Mouse (Mus musculus): Measurements from ENCODE around the gene Sdc4.

Sdc4 gene

DNA sequence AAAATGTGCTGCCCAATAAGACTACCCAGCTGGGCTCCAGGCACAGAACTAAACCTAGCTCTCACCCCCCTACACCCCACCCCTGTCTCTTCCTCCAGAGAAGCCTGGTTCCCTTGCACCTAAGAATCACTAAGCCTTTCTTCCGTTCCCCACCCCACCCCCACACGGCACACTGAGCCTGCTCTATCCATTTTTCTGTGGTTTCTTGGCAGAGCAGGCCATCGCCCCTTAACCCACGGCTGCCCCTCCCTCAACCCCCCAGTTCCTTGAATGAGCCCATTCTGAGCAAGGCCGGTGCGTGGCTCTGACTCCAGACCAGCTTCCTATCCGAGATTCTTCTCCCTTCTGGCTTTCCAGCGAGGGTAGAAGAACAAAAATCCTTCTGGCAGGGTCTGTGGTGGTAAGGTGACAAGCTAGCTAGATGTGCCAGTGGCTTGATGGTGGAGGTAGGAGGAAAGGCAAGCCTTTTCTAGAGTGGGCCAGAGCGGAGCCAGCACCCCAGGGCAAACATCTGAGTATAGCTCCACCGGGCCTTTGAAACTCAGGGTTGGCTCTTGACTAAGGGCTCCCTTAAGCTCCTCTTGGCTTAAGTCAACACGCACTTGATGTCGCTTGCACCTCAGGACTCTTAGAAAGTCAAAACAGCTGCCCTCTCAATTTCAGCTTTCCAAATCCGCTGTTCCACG is 40.1 kb downstream of the Sdc4 start:
- DNase-seq (ENCODE audit: low spot score), result no peak

DNA sequence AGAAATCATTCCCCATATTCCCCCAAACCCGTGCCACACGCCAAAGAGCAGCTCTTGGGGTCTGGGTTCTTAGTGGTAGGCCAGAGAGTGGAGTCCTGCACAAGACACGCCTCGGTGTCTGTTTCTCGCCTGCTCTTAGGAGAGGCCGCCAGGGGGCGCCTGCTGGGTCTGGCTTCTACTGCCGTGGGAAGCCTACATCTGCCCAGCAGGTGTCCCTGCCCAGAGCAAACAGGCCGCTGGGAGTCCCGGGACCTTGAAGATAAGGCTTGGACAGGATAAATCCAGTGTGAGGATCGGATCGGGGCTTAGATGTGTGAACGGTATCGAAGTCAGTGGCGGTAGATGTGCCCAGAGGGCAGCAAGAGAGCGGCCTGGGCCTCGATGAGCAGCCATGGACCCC is 40.8 kb downstream of the Sdc4 start, which contains the start of gene Rbpjl:
TSS of gene Rbpjl (plus strand) at position 236 of the 400 bp plus-strand sequence.
- peak; percentile 84 for DNase-seq (ENCODE audit: low spot score)

- DNase-seq (ENCODE audit: low spot score), result no peak
These were observed 46.8 kb downstream of the Sdc4 start for GRCm38 (mm10) chr2:164396911-164397310.

- DNase-seq (ENCODE audit: low spot score), result no peak
These were observed 47.6 kb downstream of the Sdc4 start for GRCm38 (mm10) chr2:164396076-164396475.

DNA sequence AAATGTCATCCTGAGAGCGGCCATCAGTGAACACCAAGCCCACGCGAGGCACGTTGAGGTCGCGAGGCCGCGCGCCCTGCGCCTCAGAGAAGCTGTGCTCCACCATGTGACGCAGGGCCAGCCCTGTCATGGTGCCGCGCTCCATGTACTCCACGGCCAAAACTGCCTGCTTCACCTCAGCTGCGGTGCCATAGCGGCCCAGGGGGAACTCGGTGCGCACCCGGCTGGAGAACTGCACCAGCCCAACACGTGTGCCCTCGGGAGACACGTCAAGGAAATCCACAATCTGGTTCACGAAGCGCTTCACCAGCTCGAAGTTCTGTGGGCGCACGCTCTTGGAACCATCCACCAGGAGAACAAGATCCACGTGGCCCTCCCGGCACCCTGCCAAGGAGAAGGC is 50.6 kb downstream of the Sdc4 start:
- no peak for DNase-seq (ENCODE audit: low spot score)

- DNase-seq (ENCODE audit: low spot score), result peak; percentile 86
These were observed 54.2 kb downstream of the Sdc4 start for GRCm38 (mm10) chr2:164389499-164389898.

GRCm38 (mm10) chr2:164389020-164389419 is 54.7 kb downstream of the Sdc4 start, which contains the start of gene Slpi:
Gene Slpi (minus strand): TSS chr2:164389095.
- no peak for DNase-seq (ENCODE audit: low spot score)

GRCm38 (mm10) chr2:164386953-164387352 is 56.7 kb downstream of the Sdc4 start:
- DNase-seq (ENCODE audit: low spot score), result peak; percentile 41

- no peak for DNase-seq (ENCODE audit: low spot score)
These were observed 57.5 kb downstream of the Sdc4 start for GRCm38 (mm10) chr2:164385927-164386763.

- no peak for DNase-seq (ENCODE audit: low spot score)
These were observed 59.9 kb downstream of the Sdc4 start for GRCm38 (mm10) chr2:164383656-164384399.

DNA sequence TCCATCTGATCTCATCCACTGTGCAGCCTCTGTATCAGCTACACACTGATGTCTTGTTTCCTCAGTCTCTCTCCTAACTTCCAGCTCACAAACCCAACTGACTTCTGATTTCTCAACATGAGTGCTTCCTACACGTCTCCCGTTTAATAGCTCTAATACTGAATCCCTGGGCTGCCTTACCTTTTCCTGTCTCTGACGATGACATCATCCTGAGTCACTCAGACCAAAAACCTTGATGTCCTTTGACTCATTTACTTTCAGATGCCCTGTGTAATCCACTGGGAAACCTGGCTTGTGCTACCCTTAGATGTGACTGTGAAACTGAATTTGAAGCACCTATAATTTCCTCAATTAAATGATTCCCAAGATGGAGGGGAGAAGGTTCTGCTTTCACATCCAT is 60.7 kb downstream of the Sdc4 start:
- no peak for DNase-seq (ENCODE audit: low spot score)

DNA sequence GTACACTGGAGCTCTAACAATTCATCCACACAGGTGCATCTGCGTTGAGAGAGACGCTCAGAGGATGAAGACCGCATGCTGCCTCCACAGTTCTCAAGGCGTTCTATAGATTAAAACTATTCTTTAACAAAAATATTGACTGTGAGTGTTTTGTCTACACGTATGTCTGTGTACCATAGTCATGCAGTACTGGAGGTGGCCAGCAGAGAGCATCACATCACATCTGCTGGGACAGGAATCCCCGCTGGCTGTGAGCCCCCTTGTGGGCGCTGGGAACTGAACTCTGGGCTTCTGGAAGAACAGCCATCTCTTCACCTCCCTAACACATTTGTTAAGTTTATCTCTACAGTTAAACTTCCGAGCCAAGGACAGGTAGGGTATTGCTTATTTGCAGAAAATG is 62.0 kb downstream of the Sdc4 start:
- DNase-seq (ENCODE audit: low spot score), result no peak

DNA sequence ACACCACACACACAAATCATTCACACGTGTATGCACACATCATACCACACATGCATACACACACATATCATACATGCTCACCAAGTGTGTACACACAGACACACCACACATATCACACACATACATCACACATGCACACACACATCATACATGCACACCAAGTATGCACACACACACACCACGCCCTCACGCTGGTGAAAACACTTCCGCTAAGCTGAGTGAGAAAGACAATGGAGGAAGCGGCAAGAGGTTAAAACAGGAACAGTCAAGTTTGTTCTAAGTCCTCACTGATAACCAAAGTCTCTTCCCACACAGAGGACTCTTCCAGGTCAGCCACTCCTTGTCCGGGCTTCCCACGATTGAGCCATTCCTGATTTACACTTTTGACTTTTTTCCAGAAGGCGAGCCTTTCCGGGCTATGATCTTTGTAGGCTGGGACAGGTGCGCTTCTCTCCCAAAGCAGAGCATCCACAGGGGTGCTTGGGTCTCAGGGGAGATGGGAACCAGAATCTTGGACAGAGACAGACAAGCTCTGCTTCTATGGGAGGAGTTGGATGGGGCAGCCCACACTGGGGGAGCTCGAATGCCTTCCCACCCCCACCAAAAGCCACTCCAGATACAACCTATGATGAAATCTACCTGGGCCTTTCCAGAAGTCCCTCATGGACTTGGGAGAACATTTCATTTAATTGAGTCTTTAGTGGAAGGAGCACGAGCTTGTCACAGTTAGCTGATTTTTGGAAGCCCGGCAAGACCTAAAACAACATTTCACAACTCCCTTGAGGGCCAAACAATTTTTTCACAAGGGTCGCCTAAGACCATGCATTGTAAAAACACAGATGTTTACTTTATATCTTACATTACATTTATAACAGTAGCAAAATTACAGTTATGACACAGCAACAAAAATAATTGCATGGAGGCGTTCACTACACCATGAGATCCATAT is 65.9 kb downstream of the Sdc4 start:
- DNase-seq (ENCODE audit: low spot score), result no peak

Data from urinary bladder, postnatal 14 days (tissue).